Mouse (Mus musculus) adrenal gland (tissue): ENCODE data around the gene Afap1.

Experiments used
- intact Hi-C: fragments of 180-260 bp; cut with DNase I; formaldehyde crosslinking; loops from one replicate; pipeline ENCODE4 v1.15.1; 2025

Afap1 gene

GRCm38 (mm10) chr5:35896556-35896955 lies 3.4 kb downstream of the Afap1 start:
- intact Hi-C loops, result no loop called here

- intact Hi-C loops, result no loop called here
Observed at GRCm38 (mm10) chr5:35897147-35897546, 4.0 kb downstream of the Afap1 start.

- intact Hi-C loops, result no loop called here
Observed at GRCm38 (mm10) chr5:35898114-35898513, 5.0 kb downstream of the Afap1 start.

GRCm38 (mm10) chr5:35898994-35899393 lies 5.9 kb downstream of the Afap1 start:
- intact Hi-C loops, result no loop called here

GRCm38 (mm10) chr5:35900401-35901225 lies 7.5 kb downstream of the Afap1 start:
- intact Hi-C loops, result no loop called here

- intact Hi-C loops, result no loop called here
Observed at GRCm38 (mm10) chr5:35901226-35901809, 8.2 kb downstream of the Afap1 start.

GRCm38 (mm10) chr5:35903456-35903855 lies 10.3 kb downstream of the Afap1 start:
- intact Hi-C loops, result no loop called here

GRCm38 (mm10) chr5:35905283-35905682 lies 12.2 kb downstream of the Afap1 start:
- intact Hi-C loops, result no loop called here

- intact Hi-C loops, result no loop called here
Observed at GRCm38 (mm10) chr5:35907090-35907489, 14.0 kb downstream of the Afap1 start.

GRCm38 (mm10) chr5:35907633-35908426 lies 14.7 kb downstream of the Afap1 start:
- intact Hi-C loops, result no loop called here

- intact Hi-C loops, result no loop called here
Observed at GRCm38 (mm10) chr5:35908626-35909443, 15.7 kb downstream of the Afap1 start.

GRCm38 (mm10) chr5:35915629-35916300 lies 22.6 kb downstream of the Afap1 start:
- intact Hi-C loops, result no loop called here

GRCm38 (mm10) chr5:35916666-35917065 lies 23.5 kb downstream of the Afap1 start:
- intact Hi-C loops, result no loop called here

- intact Hi-C loops, result no loop called here
Observed at GRCm38 (mm10) chr5:35918387-35918786, 25.3 kb downstream of the Afap1 start.

GRCm38 (mm10) chr5:35920076-35920475 lies 27.0 kb downstream of the Afap1 start:
- intact Hi-C loops, result no loop called here

GRCm38 (mm10) chr5:35920557-35920956 lies 27.4 kb downstream of the Afap1 start:
- intact Hi-C loops, result no loop called here

GRCm38 (mm10) chr5:35921141-35921540 lies 28.0 kb downstream of the Afap1 start:
- intact Hi-C loops, result no loop called here

GRCm38 (mm10) chr5:35921595-35922254 lies 28.6 kb downstream of the Afap1 start:
- intact Hi-C loops, result no loop called here

- intact Hi-C loops, result no loop called here
Observed at GRCm38 (mm10) chr5:35923448-35923847, 30.3 kb downstream of the Afap1 start.

GRCm38 (mm10) chr5:35925171-35925634 lies 32.1 kb downstream of the Afap1 start:
- intact Hi-C loops, result no loop called here
